Mouse (Mus musculus): Measurements from ENCODE around the gene Col1a1.
A peak's percentile ranks its signal among the peaks of the same experiment; 100 is the strongest.

Gene Col1a1

DNA sequence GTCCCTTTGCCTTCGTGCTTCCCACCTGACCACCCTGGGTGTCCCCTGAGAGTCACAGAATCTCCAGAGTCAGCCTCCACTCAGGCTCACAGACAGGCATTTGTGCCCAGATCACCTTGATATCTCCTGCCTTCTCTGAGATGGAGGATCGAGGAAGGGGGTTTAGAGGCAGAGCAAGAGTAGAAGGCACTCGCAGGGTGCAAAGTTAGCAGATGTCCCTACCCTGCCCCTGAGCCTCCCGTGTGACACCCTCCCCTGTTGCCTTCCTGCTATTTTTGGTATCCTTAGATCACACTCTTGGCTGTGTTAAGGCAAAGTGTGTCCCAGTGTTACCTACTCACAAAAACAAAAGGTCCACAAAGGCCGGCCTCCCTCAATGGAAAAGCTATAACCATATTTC is 40.2 kb downstream of the Col1a1 start, which contains the start of gene Sgca:
TSS of gene Sgca (minus strand) at position 129 of the 400 bp plus-strand sequence.
- DNase-seq (ENCODE audit: low spot score): no peak

DNA sequence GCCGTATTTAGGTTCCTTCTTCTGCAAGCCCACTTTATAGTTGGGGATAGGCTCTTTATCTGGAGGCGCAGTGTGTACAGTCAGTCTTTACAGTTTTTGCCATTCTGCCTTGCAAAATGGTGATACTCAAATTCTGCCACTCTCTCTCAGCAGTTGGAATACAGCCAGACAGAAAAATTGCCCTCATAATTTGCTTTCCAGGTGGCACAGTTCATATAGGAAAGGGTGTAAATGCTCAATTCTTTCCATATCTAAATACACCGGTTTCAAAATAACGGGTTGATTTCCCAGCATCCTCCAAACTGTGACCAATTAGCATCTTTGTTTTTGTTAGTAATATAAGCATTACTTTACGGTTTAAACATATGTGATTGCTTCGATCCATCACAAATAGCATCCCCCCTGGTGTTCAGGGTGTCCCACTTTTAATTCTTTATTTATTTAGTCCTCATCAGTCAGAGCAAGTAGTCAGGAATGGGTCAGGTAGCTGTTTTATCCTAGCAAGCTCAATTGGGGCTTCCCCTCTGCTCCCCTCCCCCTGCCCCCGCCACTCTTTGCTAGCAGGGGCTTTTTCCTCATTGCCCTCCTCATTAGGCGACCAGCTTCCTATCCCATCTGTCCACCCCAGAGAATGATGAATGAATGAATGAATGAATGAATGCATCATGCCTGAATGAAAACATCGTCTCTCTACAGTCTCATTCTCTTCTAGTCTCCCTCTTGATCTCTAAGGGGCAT is 42.3 kb downstream of the Col1a1 start:
- no peak for DNase-seq (ENCODE audit: low spot score)

DNA sequence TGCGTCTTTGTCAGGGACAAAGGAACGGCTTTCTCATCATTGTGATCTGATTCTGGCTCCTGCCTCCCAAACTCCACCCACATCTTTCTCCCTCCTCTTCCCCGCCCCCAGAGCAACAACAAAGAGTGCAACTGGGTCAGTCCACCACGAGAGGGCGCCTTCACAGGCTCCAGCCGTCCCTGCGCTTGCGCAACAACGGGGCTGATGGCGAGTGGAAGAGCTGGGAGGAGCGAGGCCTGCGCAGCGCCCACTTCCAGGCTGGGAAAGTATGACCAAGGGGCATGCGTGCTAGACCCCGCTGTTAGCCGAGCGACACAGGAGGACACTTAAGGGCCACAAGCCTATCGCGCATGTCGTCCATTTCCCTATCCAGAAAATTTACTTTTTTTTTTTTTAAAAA is 42.9 kb downstream of the Col1a1 start:
- peak; percentile 97 for DNase-seq (ENCODE audit: low spot score)

DNA sequence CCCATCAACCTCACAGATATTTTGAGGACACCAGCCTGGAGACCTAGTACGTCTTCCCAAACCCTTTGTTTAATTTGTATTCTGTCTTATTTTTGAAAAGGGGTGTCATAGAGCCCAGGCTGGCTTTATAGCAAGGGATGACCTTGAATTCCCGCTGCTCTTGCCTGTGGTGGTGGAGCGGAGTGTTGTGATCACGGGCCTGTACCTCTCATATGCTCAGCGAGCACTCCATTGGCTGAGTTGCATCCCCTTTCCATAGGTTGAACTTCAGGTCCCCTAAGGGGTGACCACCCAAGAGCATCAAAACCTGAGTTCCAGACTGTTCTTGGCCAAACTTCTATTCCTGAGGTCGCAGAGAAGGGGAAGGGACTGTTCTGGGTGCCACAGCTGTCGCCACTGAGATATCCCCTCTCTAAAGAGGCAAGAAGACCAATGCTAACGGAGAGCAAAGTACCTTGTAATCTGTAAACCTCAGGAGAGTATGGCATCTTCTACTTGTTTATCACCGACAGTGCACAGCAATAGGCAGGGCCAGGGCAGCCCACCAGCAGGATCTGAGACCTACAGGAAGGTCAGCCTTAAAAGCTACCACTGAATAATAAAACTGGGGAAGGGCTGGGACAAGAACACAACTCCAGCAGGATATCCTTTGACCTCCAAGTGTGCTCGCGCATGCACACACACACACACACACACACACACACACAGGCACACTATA is 43.6 kb downstream of the Col1a1 start:
- no peak for DNase-seq (ENCODE audit: low spot score)

DNA sequence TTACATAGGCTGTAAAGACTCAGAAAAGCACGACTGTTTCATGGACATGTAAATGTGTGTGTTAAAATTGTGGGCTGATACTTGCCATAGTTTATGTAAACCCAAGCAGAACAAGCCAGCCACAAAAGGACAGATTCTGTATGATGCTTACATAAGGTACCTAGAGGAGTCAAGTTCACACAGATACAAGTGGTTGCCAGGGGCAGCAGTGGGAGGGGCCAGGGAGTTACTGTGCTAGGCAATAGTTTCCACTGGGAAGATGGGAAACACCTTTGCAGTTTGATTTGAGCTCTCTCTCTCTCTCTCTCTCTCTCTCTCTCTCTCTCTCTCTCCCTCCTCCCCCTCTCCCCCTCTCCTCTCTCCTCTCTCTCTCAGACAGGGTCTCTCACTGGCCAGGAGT is 49.1 kb downstream of the Col1a1 start:
- peak; percentile 73 for DNase-seq (ENCODE audit: low spot score)

DNA sequence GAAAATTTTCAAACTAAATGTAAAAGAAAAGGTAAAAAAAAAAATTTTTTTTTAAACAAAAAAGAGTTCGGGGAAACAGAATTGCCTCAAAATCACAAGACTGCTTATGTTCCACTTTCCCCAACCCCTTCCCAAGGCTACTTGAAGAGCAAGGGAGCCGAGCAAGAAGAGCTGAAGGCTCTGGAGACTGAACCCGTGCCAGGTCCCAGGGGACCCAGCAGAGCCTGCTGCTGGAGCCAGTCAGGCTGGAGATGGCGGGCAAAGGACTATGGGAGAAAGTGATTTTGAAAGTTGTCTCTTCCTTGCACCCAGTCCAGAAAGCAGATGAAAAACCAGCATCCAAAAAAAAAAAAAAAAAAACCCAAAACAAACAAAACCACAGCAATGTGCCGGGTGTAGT is 49.8 kb downstream of the Col1a1 start:
- no peak for DNase-seq (ENCODE audit: low spot score)

DNA sequence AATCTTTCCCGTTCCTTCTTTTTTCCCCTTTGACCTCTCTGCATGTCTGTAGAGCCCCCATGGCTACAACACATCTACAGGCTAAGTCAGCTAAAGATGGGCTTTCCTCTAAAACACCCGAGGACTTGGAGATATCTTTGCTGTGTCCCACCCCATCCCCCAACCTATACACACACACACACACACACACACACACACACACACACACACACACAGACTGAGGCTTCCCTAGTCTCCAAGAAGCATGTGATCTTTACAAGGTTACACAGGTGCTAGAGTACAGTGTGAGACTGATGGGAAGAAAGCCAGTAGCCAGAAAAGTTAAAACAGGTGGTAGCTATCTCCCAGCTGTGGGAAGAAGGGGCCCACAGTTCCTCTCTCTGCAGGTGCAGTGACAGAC is 50.4 kb downstream of the Col1a1 start:
- no peak for DNase-seq (ENCODE audit: low spot score)

DNA sequence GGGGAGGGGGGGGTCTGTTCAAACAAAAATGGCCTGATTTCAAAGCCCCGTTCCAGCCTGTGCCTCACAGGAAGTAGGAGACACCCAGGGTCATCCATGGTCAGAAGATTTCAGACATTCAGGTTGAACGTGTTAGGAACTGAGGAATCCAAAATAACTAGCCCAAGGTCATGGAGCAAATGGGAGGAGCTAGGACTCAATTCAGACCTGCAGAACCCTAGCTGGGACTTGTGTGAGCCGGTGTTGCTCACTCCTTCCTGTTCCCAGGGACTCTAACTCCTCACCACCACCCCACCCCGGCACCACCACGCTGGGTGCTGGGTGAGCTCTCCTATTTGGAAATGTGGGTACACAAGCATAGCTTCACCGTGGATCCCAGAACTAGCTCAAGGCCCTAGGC is 51.3 kb downstream of the Col1a1 start:
- DNase-seq (ENCODE audit: low spot score): no peak

DNA sequence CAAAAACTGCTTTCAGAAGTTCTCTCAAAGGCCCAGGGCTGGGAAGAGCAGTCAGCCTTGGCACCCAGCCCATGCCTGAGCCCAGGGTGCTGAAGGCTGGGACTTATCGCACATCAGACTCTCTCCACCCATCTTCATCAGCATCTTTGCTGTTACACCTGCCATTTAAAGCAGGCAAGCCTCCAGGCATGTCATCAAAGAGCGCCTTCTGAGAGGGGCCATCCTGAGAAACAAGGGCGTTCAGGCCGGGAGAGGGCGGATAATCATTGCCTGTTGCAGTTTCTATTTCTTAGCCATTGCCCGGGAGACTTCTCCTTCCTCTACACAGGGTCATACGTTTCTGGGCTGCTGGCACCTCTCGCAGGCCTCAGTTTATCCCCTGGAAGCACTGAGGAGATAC is 51.8 kb downstream of the Col1a1 start:
- DNase-seq (ENCODE audit: low spot score): no peak

DNA sequence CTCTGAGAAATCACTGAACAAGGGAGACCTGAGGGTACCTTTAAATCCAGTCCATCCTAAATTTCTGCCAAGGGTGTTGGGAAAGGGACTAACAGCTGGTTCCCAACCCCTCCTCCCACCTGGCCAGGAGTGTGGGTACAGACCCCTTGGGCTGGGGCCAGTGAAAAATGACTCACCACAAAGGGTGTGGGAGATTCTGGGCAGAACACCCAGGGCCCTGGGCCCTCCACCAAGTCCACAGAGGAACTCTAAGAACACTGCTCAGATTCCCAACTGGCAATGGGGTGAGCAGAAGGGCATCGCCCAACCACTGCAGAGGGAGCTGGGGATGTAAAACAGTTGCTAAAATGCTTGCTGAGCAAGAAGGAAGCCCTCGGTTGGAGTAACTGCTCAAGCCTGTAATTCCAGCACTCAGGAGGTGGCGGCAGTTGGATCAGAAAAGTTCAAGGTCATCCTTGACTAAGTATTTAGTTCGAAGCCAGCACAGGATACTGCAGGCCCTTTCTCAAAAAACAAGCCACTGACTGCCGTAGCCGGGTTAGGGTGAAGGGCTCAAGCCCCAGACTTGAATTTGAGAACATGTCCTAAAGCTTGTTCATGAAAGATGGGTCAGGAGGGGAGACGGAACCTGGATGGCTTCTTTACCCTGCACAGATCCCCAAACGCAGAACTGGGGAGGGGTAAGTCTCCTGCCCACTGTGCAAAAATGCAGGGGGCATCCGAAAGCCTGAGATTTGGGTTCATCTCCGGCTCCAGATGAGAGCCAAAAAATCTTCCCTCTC is 52.9 kb downstream of the Col1a1 start:
- no peak for DNase-seq (ENCODE audit: low spot score)

DNA sequence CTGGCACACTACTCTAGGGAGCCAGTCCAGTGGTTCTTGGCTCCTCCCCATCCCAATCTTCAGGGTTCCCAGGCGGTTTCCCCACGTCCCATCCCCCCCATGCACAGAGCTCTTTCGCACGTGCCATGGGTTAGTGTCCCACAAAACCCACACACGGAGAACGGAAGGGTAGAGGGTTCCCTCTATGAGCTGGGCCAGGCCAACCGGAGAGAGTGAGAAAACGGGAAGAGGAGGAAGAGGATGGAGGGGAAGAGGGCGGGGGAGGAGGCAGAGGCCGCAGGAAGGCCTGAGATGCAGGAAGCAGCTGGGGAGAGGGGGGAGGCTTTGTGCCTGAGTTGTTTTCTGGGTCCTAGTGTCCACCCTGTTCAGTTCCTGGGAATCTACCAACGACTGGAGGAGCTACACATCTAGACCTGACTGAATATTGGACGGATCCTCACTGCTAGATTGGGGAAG is 53.6 kb downstream of the Col1a1 start:
- peak; percentile 89 for DNase-seq (ENCODE audit: low spot score)

DNA sequence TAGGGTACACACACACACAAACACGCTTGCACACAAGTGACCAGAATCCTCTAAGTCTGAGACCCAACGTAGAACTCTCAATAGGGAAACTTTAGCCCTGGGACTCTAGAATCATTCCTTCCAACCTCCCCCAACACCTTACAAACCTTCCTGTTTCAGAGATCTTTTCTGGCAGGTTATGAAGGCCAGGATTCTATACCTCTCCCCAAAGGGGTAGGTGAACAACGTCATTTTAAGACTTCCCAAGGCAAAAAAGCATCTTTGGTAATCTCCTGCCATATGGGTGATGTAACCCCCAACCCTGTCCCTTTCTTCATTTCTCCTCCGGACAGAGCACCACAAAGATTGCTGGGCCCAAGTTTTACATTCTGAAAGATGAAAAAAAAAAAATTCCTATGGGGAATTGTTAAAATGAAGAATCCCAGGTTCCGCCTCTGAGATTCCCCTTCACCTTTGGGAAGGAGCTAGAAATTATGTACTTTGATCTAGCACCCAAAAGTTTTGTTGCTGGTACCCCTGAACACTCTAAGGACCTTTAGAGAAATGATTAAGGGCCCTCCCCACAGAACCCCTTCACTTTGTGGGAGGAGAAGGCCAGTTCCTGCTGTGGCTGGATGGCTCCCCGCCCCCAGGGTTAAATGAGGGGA is 54.2 kb downstream of the Col1a1 start:
- no peak for DNase-seq (ENCODE audit: low spot score)

DNA sequence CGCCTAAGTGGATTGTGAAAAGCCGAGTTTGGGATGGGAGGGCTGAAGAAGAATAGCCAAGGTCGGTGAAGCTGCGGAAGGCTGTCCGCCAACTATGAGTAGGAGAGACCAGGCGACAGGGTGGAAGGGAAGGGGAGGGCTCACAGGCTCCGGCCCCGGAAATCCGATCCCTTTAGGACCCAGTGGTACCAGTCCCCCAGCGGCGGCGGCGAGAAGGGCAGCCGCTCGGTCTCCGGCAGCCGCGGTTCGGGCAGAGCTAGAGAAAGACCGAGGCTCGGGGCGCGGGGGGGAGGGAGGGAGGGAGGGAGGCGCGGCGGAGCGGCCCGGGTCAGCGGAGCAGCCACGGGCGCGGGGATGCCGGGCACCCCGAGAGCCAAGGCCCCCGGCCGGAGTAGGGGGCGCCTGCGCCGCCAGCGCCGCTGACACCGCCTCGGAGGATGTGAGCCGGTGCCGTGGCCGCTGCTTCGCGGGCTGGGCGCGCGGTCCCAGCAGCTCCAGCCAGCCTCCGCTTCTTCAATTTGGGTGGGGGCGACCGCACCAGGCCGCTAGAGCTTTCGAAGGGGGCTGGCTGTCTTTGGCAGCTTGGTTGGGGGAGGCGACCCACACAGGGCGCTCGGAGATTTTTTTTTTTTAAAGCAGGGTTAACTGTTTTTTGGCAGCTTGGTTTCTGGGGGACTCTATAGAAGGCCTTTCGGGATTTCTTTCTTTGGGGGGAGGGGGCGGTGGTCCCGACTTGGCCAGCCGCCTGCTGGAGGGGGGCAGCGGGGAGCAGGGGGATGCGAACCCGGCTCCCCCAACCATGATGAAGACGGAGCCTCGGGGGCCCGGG is 54.9 kb downstream of the Col1a1 start, which contains the start of gene Ppp1r9b:
TSS of gene Ppp1r9b (plus strand) at position 287 of the 829 bp plus-strand sequence.
- DNase-seq (ENCODE audit: low spot score): peak; percentile 95

DNA sequence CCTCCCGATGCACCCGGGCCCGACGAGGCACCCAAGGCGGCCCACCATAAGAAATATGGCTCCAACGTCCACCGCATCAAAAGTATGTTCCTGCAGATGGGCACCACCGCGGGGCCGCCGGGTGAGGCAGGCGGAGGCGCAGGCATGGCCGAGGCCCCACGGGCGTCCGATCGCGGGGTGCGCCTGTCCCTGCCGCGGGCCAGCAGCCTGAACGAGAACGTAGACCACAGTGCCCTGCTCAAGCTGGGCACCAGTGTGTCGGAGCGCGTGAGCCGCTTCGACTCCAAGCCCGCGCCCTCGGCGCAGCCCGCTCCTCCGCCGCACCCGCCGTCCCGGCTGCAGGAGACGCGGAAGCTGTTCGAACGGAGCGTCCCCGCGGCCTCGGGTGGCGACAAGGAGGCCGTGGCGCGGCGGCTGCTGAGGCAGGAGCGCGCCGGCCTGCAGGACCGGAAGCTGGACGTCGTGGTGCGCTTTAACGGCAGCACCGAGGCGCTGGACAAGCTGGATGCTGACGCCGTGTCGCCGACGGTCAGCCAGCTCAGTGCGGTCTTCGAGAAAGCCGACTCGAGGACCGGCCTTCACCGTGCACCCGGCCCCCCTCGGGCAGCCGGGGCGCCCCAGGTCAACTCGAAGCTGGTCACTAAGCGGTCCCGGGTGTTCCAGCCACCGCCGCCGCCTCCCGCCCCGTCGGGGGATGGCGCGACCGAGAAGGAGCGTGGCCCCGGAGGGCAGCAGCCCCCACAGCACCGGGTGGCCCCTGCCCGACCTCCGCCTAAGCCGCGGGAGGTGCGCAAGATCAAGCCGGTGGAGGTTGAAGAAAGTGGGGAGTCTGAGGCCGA is 55.8 kb downstream of the Col1a1 start:
- peak; percentile 35 for DNase-seq (ENCODE audit: low spot score)

DNA sequence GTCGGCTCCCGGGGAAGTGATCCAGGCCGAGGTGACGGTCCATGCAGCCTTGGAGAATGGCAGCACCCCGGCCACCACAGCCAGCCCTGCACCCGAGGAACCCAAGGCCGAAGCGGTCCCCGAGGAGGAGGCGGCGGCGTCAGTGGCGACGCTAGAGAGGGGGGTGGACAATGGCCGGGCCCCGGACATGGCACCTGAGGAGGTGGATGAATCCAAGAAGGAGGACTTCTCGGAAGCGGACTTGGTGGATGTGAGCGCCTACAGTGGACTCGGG is 56.4 kb downstream of the Col1a1 start:
- no peak for DNase-seq (ENCODE audit: low spot score)

DNA sequence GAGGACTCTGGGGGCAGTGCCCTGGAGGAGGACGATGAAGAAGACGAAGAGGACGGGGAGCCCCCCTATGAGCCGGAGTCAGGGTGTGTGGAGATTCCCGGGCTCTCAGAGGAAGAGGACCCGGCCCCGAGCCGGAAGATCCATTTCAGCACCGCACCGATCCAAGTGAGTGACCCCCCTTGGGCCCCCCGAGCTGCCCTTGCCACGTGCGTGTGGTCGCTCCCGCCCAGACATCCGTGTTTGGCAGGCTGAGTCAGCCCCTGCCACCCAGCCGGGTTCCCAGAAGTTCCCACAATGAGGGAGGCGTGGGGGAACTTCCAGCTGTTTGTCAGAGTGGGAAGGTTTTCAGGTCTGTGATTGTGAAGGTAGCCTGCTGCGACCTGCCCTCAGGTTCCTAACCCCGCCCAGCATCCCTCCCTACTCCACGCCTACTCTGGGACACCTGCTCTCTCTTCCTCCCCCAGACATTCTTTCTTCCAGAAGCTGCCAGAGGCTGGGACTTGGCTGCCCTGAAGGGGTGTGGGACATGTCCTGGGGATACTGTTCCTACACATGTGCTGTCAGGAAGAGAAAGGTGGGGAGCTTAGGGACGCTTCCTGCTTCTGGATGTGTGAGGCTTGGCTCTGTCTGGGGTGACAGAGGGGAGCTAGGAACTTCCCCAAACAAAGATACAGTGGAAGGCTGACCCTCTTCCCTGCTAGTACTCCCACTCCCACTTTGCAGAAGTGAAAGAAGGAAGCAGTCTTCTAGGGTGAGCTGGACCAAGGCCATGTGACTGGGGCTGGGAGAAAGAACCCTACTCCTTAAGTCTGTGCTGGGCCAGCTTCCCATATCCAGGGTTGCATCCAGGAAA is 57.0 kb downstream of the Col1a1 start:
- peak; percentile 77 for DNase-seq (ENCODE audit: low spot score)

DNA sequence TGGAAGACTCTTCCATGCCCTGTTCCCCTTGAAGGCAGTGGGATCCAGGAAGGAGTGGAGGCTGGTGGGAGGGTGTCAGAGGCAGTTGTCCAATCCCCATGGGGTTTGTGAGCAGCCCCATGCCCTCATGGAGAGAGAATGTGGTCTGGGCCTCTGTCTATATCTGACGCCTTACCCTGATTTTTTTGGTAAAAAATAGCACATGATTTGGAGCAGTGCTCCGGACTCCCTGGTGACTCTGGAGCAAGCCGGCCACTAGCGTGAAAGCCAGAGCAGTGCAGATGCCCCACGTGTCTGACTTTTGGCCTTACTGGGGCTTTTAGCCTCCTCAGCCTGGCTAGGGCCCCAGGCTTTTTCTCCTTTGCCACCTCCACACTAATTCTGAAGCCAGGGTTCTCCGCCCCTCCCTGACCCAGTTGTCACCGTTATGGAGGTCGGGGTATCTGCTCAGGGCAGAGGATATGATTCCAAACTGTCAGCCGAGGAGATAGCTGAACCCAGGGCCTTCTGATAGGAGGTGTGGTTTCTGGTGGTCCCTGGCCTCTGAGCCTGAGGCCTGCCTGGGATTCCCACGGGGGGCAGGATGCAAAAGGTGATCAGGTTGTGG is 58.3 kb downstream of the Col1a1 start:
- peak; percentile 25 for DNase-seq (ENCODE audit: low spot score)

DNA sequence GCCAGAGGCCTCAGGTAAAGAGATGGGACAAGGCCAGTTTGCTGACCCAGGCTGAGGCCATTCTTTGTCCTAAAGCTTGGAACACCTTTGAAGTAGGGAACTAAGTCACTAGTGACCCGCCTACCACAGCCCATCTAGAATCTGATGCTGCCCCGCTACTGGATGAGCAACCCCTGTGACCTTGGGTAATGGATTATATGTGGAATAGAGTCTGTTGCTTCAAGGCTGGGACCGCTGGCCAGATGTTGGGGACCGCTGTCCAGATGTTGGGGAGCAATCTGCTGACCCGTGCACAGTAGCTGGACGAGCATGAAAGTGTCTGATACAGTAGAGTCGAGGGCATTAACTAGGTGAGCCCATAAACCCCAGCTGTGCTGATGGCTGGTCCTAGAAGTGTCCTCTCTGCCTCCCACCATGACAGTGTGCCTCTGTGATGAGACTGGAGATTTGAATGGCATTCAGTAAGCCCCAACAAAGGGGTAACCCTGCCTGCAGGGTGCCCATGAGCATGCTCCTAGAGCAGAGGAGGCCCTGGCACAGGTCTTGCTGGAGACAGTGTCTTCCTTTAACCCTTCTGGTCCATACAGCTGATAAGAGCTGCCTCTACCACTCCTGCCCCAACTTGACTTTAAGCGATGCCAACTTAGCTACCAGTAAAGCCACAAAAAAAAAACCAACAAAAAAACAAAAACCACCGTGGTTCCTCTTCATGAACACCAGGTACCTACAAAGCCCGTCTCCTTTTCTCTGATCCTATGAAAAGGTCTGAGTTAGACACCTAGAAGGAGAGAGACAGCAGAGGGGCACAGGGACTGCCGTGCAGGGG is 59.1 kb downstream of the Col1a1 start:
- DNase-seq (ENCODE audit: low spot score): no peak

Data from lung, postnatal 25 days (tissue).